In genomic region chr14:79327033-79327432, GRCm38 (mm10) we compare ENCODE assay signal across 9 mouse cellular contexts. TPM values are rescaled to one million over a fixed set of nuclear protein-coding genes. Genes with fewer than 3 reads are reported as not detected.
DNase-seq lines count a peak whose midpoint lies in the region; ATAC-seq and TF ChIP-seq lines count a peak whose summit lies in the region.
"Had no signal": no experiment of that assay in that cellular context is flagged by ENCODE, and none has a peak within 500 bp of the region (broad histone marks: within the 10 kb centered on the region; RNA-seq: fewer than 3 reads in every experiment).

No protein-coding gene starts in this region.

- no peak overlapping the region for H3K9ac ChIP-seq in lung, embryonic 14.5 days
- H3K9ac ChIP-seq: heart, embryonic 13.5 days had no signal

- DNase-seq in adrenal gland, adult 2 months, result peak; percentile 14
- no peak for DNase-seq in adrenal gland, postnatal 25 days
- peak in 1 of 2 experiments; percentile 37 for DNase-seq in left cerebral cortex, adult 2 months (ENCODE audit: extremely low spot score in 1 of 2, low spot score in 2 of 2)
- DNase-seq in left cerebral cortex, adult 18-20 months (ENCODE audit: low spot score in 2 of 2), result no peak
- DNase-seq in adipocyte (ENCODE audit: low spot score), result peak; percentile 71
- peak; percentile 76 for DNase-seq in lung, embryonic 14.5 days
- no peak for DNase-seq in testis, postnatal 10 days (ENCODE audit: low spot score)

- no peaks in the 10 kb centered on the region for H3K9me3 ChIP-seq in lung, embryonic 14.5 days (ENCODE audit: low read depth, low read length)
- H3K9me3 ChIP-seq: heart, embryonic 13.5 days had no signal

- no peaks in the 10 kb centered on the region for H3K4me1 ChIP-seq in lung, embryonic 14.5 days (ENCODE audit: insufficient read depth)

- H3K4me2 ChIP-seq in lung, embryonic 14.5 days, result no peak overlapping the region
- H3K4me2 ChIP-seq: heart, embryonic 13.5 days had no signal

- TF ChIP-seq CTCF in left cerebral cortex, adult 2 months (IDR thresholded peaks at IDR 0.05), result peak; percentile 75
- peak; percentile 69 for TF ChIP-seq CTCF in lung, embryonic 14.5 days (IDR thresholded peaks at IDR 0.05; ENCODE audit: low read depth)

- H3K27me3 ChIP-seq in lung, embryonic 14.5 days (ENCODE audit: insufficient read depth, low read length), result no peaks in the 10 kb centered on the region
- H3K27me3 ChIP-seq: heart, embryonic 13.5 days had no signal

- peak; percentile 76; the same call in 1 of the 2 replicates for ATAC-seq in erythroblast, adult 5-6 weeks (replicated peaks; ENCODE audit: low FRiP score, poor library complexity, severe bottlenecking)
- ATAC-seq in lung, embryonic 14.5 days (ENCODE audit: insufficient read depth), result no peak

- no peaks in the 10 kb centered on the region for H3K36me3 ChIP-seq in lung, embryonic 14.5 days (ENCODE audit: insufficient read depth)
- H3K36me3 ChIP-seq: heart, embryonic 13.5 days had no signal

- no peak overlapping the region for H3K27ac ChIP-seq in left cerebral cortex, adult 2 months
- H3K27ac ChIP-seq in lung, embryonic 14.5 days (ENCODE audit: low read depth), result no peak overlapping the region
- H3K27ac ChIP-seq: heart, embryonic 13.5 days had no signal

- intact Hi-C loops in left cerebral cortex, adult 2 months (cut with DNase I), result loop anchor here (10.0 kb wide), 1 partner anchor 672 kb away; no protein-coding TSS in a partner anchor

- WGBS in lung, embryonic 14.5 days, result 23% methylated on average over 5 of the region's 5 CpGs

- H3K4me3 ChIP-seq in left cerebral cortex, adult 2 months, result no peak overlapping the region
- no peak overlapping the region for H3K4me3 ChIP-seq in lung, embryonic 14.5 days (ENCODE audit: low read depth, low read length)
- H3K4me3 ChIP-seq: heart, embryonic 13.5 days had no signal

RNA-seq across cellular contexts. Expression of gene Rgcc, which starts 25.6 kb away (rescaled TPM):
- 100 to 1,000 TPM; 131 to 254 TPM for total RNA-seq in adrenal gland, adult 2 months (2021)
- 1,050 and 1,217 TPM in 2 replicates for polyA plus RNA-seq in adrenal gland, adult 2 months (2012; rRNA removed)
- 92.6 and 100 TPM in 2 replicates for total RNA-seq in adrenal gland, postnatal 25 days (2021)
- 10 to 100 TPM; 33.6 to 44.5 TPM for total RNA-seq in left cerebral cortex, adult 2 months (2021)
- 10 to 100 TPM; 29.7 to 33.7 TPM for total RNA-seq in left cerebral cortex, adult 18-20 months (2021)
- total RNA-seq in erythroblast, adult 5-6 weeks (2015; ENCODE audit: low replicate concordance), result 63.7 and 78.6 TPM in 2 replicates
- 55.2 and 86.4 TPM in 2 replicates for total RNA-seq in erythroblast, adult 5-6 weeks (2017; ENCODE audit: low replicate concordance)
- polyA plus RNA-seq in lung, embryonic 14.5 days (2014; fragmentation: Nextera tagmentation; extraction: Ambion mirVana), result 137 and 142 TPM in 2 replicates

Comparison
In these comparisons a context has a peak if more than half of its experiments do, and no peak if none do; other contexts are left out.
1. DNase-seq: peak in adrenal gland, adult 2 months (single experiment), adipocyte (single experiment) and lung, embryonic 14.5 days (single experiment); none in adrenal gland, postnatal 25 days (single experiment), left cerebral cortex, adult 18-20 months (0 of 2) and testis, postnatal 10 days (single experiment).